Mouse (Mus musculus) MEL (cell line): ENCODE measurements at regions not wholly inside any gene's neighbourhood (a gene's known extent, or its start where the extent isn't known, plus 50 kb on each side); places are given as distances from the start of the nearest gene placed in this dataset.

ENCODE experiments used
- DNase-seq: peaks from one replicate; pipeline ENCODE4 v3.0.0; 2011; ENCODE audit warnings: low read depth, low spot score
- H3K27ac ChIP-seq: 2 replicates; pipeline ENCODE4 v1.5.1; 2012; ENCODE audit warnings: low read depth, mild to moderate bottlenecking, control low read depth, low read length, moderate library complexity; ENCODE audit not compliant: control insufficient read depth
- H3K27me3 ChIP-seq, 2 experiments: fragments of 150-350 bp in 1 of 2; sonication (generic) in 1 of 2; 2 replicates each; pipeline ENCODE4 v1.6.1; 2012; ENCODE audit warnings: low read length in 2 of 2, mild to moderate bottlenecking in 2 of 2, improper control_type of control experiment in 1 of 2, moderate library complexity in 1 of 2; ENCODE audit not compliant: insufficient read depth in 2 of 2, control insufficient read depth in 1 of 2
- H3K36me3 ChIP-seq, 2 experiments: 2 replicates each; pipeline ENCODE4 v1.6.1; 2012 to 2014; ENCODE audit warnings: low read length in 2 of 2, improper control_type of control experiment in 1 of 2, inconsistent platforms in 1 of 2, mild to moderate bottlenecking in 1 of 2; ENCODE audit not compliant: insufficient read depth in 2 of 2, control insufficient read depth in 1 of 2
- H3K4me1 ChIP-seq, 2 experiments: fragments of 150-350 bp in 1 of 2; sonication (generic) in 1 of 2; 2 replicates each; pipeline ENCODE4 v1.6.1; 2012; ENCODE audit warnings: low read length in 2 of 2, improper control_type of control experiment in 1 of 2, mild to moderate bottlenecking in 1 of 2; ENCODE audit not compliant: insufficient read depth in 2 of 2, control insufficient read depth in 1 of 2
- H3K4me3 ChIP-seq, 2 experiments: fragments of 150-350 bp in 1 of 2; sonication (generic) in 1 of 2; 2 replicates each; pipeline ENCODE4 v1.5.1; 2012; ENCODE audit warnings: low read depth in 2 of 2, low read length in 2 of 2, mild to moderate bottlenecking in 2 of 2, moderate library complexity in 2 of 2, control low read depth in 1 of 2, improper control_type of control experiment in 1 of 2; ENCODE audit not compliant: control insufficient read depth in 1 of 2, insufficient read depth in 1 of 2
- H3K79me2 ChIP-seq: 2 replicates; pipeline ENCODE4 v1.6.1; 2012; ENCODE audit warnings: mild to moderate bottlenecking, low read length, moderate library complexity; ENCODE audit not compliant: control insufficient read depth, poor library complexity, insufficient read depth
- H3K9ac ChIP-seq: 2 replicates; pipeline ENCODE4 v1.6.1; 2012; ENCODE audit warnings: low read depth, mild to moderate bottlenecking, control low read depth, low read length, moderate library complexity; ENCODE audit not compliant: control insufficient read depth, poor library complexity, severe bottlenecking
- H3K9me3 ChIP-seq: fragments of 150-350 bp; sonication (generic); replicated peaks from 2 replicates; pipeline ENCODE4 v1.6.1; 2012; ENCODE audit warnings: mild to moderate bottlenecking, low read length, improper control_type of control experiment, moderate library complexity; ENCODE audit not compliant: insufficient read depth
- BHLHE40 ChIP-seq: IDR thresholded peaks from 2 replicates; pipeline ENCODE4 v1.6.1; 2012; ENCODE audit warnings: low read depth, mild to moderate bottlenecking, inconsistent platforms, low read length, improper control_type of control experiment, borderline replicate concordance
- CHD1 ChIP-seq: IDR thresholded peaks from 2 replicates; pipeline ENCODE4 v1.6.1; 2012; ENCODE audit warnings: low read depth, mild to moderate bottlenecking, inconsistent platforms, low read length, improper control_type of control experiment
- CHD2 ChIP-seq: IDR thresholded peaks from 2 replicates; pipeline ENCODE4 v1.6.1; 2011; ENCODE audit warnings: low read length, improper control_type of control experiment
- ELF1 ChIP-seq: IDR thresholded peaks from 2 replicates; pipeline ENCODE4 v1.6.1; 2014; ENCODE audit warnings: low read depth, mild to moderate bottlenecking, inconsistent platforms, low read length, improper control_type of control experiment, moderate library complexity
- GABPA ChIP-seq: IDR thresholded peaks from 2 replicates; pipeline ENCODE4 v1.6.1; 2012; ENCODE audit warnings: low read depth, mild to moderate bottlenecking, inconsistent platforms, low read length, improper control_type of control experiment, moderate library complexity
- HCFC1 ChIP-seq: IDR thresholded peaks from 2 replicates; pipeline ENCODE4 v1.6.1; 2012; ENCODE audit warnings: low read depth, mild to moderate bottlenecking, inconsistent platforms, low read length, improper control_type of control experiment, moderate library complexity
- KAT2A ChIP-seq: conservative IDR thresholded peaks from 2 replicates; pipeline ENCODE4 v1.6.1; 2012; ENCODE audit warnings: low read depth, low read length, improper control_type of control experiment, inconsistent platforms
- MAZ ChIP-seq: IDR thresholded peaks from 2 replicates; pipeline ENCODE4 v1.6.1; 2012; ENCODE audit warnings: low read depth, mild to moderate bottlenecking, inconsistent platforms, low read length, improper control_type of control experiment
- MXI1 ChIP-seq: IDR thresholded peaks from 2 replicates; pipeline ENCODE4 v1.6.1; 2011; ENCODE audit warnings: mild to moderate bottlenecking, low read depth, low read length, improper control_type of control experiment
- MYB ChIP-seq: IDR thresholded peaks from 2 replicates; pipeline ENCODE4 v1.6.1; 2011; ENCODE audit warnings: mild to moderate bottlenecking, low read depth, low read length, improper control_type of control experiment
- NELFE ChIP-seq: IDR thresholded peaks from 2 replicates; pipeline ENCODE4 v1.6.1; 2011; ENCODE audit warnings: low read depth, low read length, improper control_type of control experiment
- POLR2A ChIP-seq, 2 experiments: IDR thresholded peaks; 2 replicates each; pipeline ENCODE4 v1.6.1; 2011 to 2012; ENCODE audit warnings: low read length in 2 of 2, mild to moderate bottlenecking in 2 of 2, control low read depth in 1 of 2, improper control_type of control experiment in 1 of 2, low read depth in 1 of 2, moderate library complexity in 1 of 2; ENCODE audit not compliant: control insufficient read depth in 1 of 2, insufficient read depth in 1 of 2, poor library complexity in 1 of 2
- POLR2AphosphoS2 ChIP-seq: IDR thresholded peaks from 2 replicates; pipeline ENCODE4 v1.6.1; 2011; ENCODE audit warnings: low read length, improper control_type of control experiment
- SIN3A ChIP-seq: IDR thresholded peaks from 2 replicates; pipeline ENCODE4 v1.6.1; 2012; ENCODE audit warnings: low read length, improper control_type of control experiment, inconsistent platforms
- SMC3 ChIP-seq: IDR thresholded peaks from 2 replicates; pipeline ENCODE4 v1.6.1; 2011; ENCODE audit warnings: low read depth, low read length, improper control_type of control experiment
- TBP ChIP-seq: IDR thresholded peaks from 2 replicates; pipeline ENCODE4 v1.8.0; 2011; ENCODE audit warnings: low read depth, low read length, improper control_type of control experiment
- TCF12 ChIP-seq: IDR thresholded peaks from 2 replicates; pipeline ENCODE4 v1.6.1; 2014; ENCODE audit warnings: low read depth, mild to moderate bottlenecking, inconsistent platforms, low read length, improper control_type of control experiment, moderate library complexity
- UBTF ChIP-seq: IDR thresholded peaks from 2 replicates; pipeline ENCODE4 v1.6.1; 2012; ENCODE audit warnings: low read depth, mild to moderate bottlenecking, inconsistent platforms, low read length, improper control_type of control experiment, moderate library complexity, borderline replicate concordance; ENCODE audit not compliant: insufficient read depth
- USF1 ChIP-seq: IDR thresholded peaks from 2 replicates; pipeline ENCODE4 v1.6.1; 2014; ENCODE audit warnings: low read depth, mild to moderate bottlenecking, inconsistent platforms, low read length, improper control_type of control experiment, moderate library complexity
- USF2 ChIP-seq, 2 experiments: IDR thresholded peaks; 2 replicates each; pipeline ENCODE4 v1.6.1; 2011 to 2012; ENCODE audit warnings: improper control_type of control experiment in 2 of 2, low read length in 2 of 2, borderline replicate concordance in 1 of 2, inconsistent platforms in 1 of 2, low read depth in 1 of 2, mild to moderate bottlenecking in 1 of 2; ENCODE audit not compliant: insufficient read depth in 1 of 2
- ZKSCAN1 ChIP-seq: IDR thresholded peaks from 2 replicates; pipeline ENCODE4 v1.6.1; 2012; ENCODE audit warnings: low read depth, mild to moderate bottlenecking, inconsistent platforms, low read length, improper control_type of control experiment, moderate library complexity
- ZMIZ1 ChIP-seq: IDR thresholded peaks from 2 replicates; pipeline ENCODE4 v1.6.1; 2012; ENCODE audit warnings: low read depth, mild to moderate bottlenecking, inconsistent platforms, low read length, improper control_type of control experiment, moderate library complexity
- ZNF384 ChIP-seq: IDR thresholded peaks from 2 replicates; pipeline ENCODE4 v1.6.1; 2012; ENCODE audit warnings: low read depth, mild to moderate bottlenecking, inconsistent platforms, low read length, improper control_type of control experiment

DNA sequence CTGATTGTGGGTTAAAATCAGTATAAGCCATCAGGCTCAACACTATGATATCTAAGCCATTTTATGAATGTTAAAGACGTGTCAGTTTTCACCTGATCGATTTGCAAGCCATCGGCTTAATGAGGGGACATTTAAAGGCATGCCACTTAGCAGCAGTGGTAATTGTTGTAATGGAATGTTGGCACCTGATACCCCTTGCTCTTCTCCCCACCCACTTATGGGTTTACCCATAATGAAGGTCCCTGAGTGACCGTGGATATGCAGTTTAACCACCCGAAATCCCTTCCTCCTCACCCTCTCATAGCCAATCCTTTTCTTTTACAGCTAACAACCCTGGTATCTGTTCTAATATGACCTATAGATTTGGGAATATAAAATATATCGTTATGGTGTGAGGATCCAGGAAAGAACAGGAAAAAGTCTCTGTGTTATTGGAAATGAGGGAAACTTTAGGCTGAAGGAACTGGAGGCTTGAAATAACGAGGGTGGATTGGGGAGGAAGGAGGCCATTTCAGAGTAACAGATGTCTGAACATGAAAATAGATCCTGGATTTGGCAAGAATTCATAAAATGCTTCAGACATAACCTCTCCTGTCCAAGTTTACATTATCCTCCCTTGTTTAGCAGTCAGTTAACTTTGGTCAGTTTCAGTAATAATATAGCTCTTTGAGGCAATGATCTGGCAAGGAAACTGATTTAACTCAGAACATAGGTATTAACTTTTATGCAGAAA lies 192.4 kb downstream of the Lmbrd1 start:
- Histone ChIP-seq H3K4me1 (no peaks in the 10 kb centered on the region), H3K9me3 (no peaks in the 10 kb centered on the region)
- DNase-seq: no peak

DNA sequence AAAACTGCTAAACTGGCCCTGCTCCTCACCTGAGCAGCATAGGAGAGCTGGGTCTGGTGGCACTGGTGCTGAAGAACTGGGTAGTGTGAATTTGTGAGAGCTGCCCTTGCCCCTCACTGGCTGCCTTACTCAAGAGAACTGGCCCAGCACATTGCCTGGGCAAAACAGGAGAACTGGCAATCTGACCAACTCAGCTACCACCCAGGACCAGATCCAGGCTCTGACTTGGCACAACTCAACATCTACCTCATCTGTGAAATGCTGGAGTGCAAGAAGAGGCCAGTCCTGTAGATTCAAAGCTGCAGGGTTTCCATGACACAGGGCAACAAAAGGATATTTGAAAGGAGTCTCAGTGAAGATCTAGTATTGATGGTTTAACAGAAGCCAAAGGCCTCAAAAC lies 198.6 kb downstream of the Lmbrd1 start:
- H3K36me3 ChIP-seq: no peaks in the 10 kb centered on the region
- DNase-seq: no peak
- H3K79me2 ChIP-seq: no peaks in the 10 kb centered on the region
- no peaks in the 10 kb centered on the region for H3K27me3 ChIP-seq
- H3K9ac ChIP-seq: no peak overlapping the region
- no peak overlapping the region for H3K27ac ChIP-seq
- H3K4me1 ChIP-seq: no peaks in the 10 kb centered on the region
- TF ChIP-seq HCFC1: no peak
- TF ChIP-seq NELFE: no peak
- no peak for TF ChIP-seq SMC3
- no peak for TF ChIP-seq SIN3A
- TF ChIP-seq ZNF384: no peak
- no peak for TF ChIP-seq KAT2A
- no peak for TF ChIP-seq BHLHE40
- no peak for TF ChIP-seq MYB
- TF ChIP-seq GABPA: no peak
- H3K9me3 ChIP-seq: no peaks in the 10 kb centered on the region
- H3K4me3 ChIP-seq: no peak overlapping the region

More for the DNA sequence above, 192.4 kb downstream of the Lmbrd1 start:
- H3K79me2 ChIP-seq: no peaks in the 10 kb centered on the region
- H3K9ac ChIP-seq: no peak overlapping the region
- no peak overlapping the region for H3K27ac ChIP-seq
- no peaks in the 10 kb centered on the region for H3K27me3 ChIP-seq
- H3K4me3 ChIP-seq: no peak overlapping the region
- TF ChIP-seq CHD2 (no peak), ELF1 (no peak), SIN3A (no peak), TCF12 (no peak), POLR2A (IDR thresholded peaks at IDR 0.05; ENCODE audit: control insufficient read depth in 1 of 2, insufficient read depth in 1 of 2, low read depth in 1 of 2, low read length in 2 of 2, poor library complexity in 1 of 2) (no peak), CHD1 (no peak), ZMIZ1 (no peak), USF1 (no peak), POLR2AphosphoS2 (no peak), USF2 (IDR thresholded peaks at IDR 0.05; ENCODE audit: borderline replicate concordance in 1 of 2, insufficient read depth in 1 of 2, low read depth in 1 of 2, low read length in 2 of 2) (no peak), TBP (no peak), GABPA (no peak), MAZ (no peak), BHLHE40 (no peak), MXI1 (no peak), ZKSCAN1 (no peak), HCFC1 (no peak), UBTF (no peak)
- no peaks in the 10 kb centered on the region for H3K36me3 ChIP-seq
